Mouse (Mus musculus) fibroblast of lung, adult 2 months (primary cell): ENCODE results near the gene Gpr82.

Experiments
- DNase-seq: peaks from one replicate; pipeline ENCODE4 v3.0.0-alpha.2; 2011; ENCODE audit warnings: low read depth

Gpr82 gene

GRCm38 (mm10) chrX:13661063-13661462 lies at the start of gene Gpr82:
TSS of gene Gpr82 (plus strand) at chrX:13661363.
- DNase-seq: no peak

GRCm38 (mm10) chrX:13612115-13612514 lies 49.0 kb upstream of the Gpr82 start:
- DNase-seq: no peak

- no peak for DNase-seq
Measured at GRCm38 (mm10) chrX:13616726-13617125, 44.4 kb upstream of the Gpr82 start.

GRCm38 (mm10) chrX:13617294-13617693 lies 43.9 kb upstream of the Gpr82 start:
- no peak for DNase-seq

GRCm38 (mm10) chrX:13618476-13618875 lies 42.7 kb upstream of the Gpr82 start:
- no peak for DNase-seq

- no peak for DNase-seq
Measured at GRCm38 (mm10) chrX:13621473-13621872, 39.7 kb upstream of the Gpr82 start.

GRCm38 (mm10) chrX:13622654-13623053 lies 38.5 kb upstream of the Gpr82 start:
- no peak for DNase-seq

GRCm38 (mm10) chrX:13631599-13632283 lies 29.4 kb upstream of the Gpr82 start, which contains the start of gene Gpr34:
TSS of gene Gpr34 (plus strand) at chrX:13632089.
- no peak for DNase-seq

- no peak for DNase-seq
Measured at GRCm38 (mm10) chrX:13636398-13636797, 24.8 kb upstream of the Gpr82 start.

- no peak for DNase-seq
Measured at GRCm38 (mm10) chrX:13638894-13639293, 22.3 kb upstream of the Gpr82 start.

- DNase-seq: no peak
Measured at GRCm38 (mm10) chrX:13651889-13652288, 9.3 kb upstream of the Gpr82 start.

GRCm38 (mm10) chrX:13652291-13652690 lies 8.9 kb upstream of the Gpr82 start:
- no peak for DNase-seq

GRCm38 (mm10) chrX:13655005-13655421 lies 6.2 kb upstream of the Gpr82 start:
- no peak for DNase-seq

- no peak for DNase-seq
Measured at GRCm38 (mm10) chrX:13655906-13656305, 5.3 kb upstream of the Gpr82 start.

- DNase-seq: no peak
Measured at GRCm38 (mm10) chrX:13656721-13657120, 4.4 kb upstream of the Gpr82 start.

- no peak for DNase-seq
Measured at GRCm38 (mm10) chrX:13658616-13659140, 2.5 kb upstream of the Gpr82 start.

GRCm38 (mm10) chrX:13659201-13659890 lies 1.8 kb upstream of the Gpr82 start:
- no peak for DNase-seq

GRCm38 (mm10) chrX:13668867-13669266 lies 7.7 kb downstream of the Gpr82 start:
- no peak for DNase-seq

GRCm38 (mm10) chrX:13670342-13670741 lies 9.2 kb downstream of the Gpr82 start:
- no peak for DNase-seq

GRCm38 (mm10) chrX:13673001-13673400 lies 11.8 kb downstream of the Gpr82 start:
- no peak for DNase-seq

GRCm38 (mm10) chrX:13681748-13682147 lies 20.6 kb downstream of the Gpr82 start:
- DNase-seq: no peak

- no peak for DNase-seq
Measured at GRCm38 (mm10) chrX:13686589-13686988, 25.4 kb downstream of the Gpr82 start.

- DNase-seq: no peak
Measured at GRCm38 (mm10) chrX:13688356-13688755, 27.2 kb downstream of the Gpr82 start.
